Mouse (Mus musculus) CH12.LX (cell line): ENCODE measurements at regions not wholly inside any gene's neighbourhood (a gene's known extent, or its start where the extent isn't known, plus 50 kb on each side); places are given as distances from the start of the nearest gene placed in this dataset.
A peak's percentile ranks its signal among the peaks of the same experiment; 100 is the strongest.

Source experiments
- DNase-seq: peaks from one replicate; pipeline ENCODE4 v3.0.0-alpha.2; 2013; ENCODE audit errors: extremely low read depth
- H3K27ac ChIP-seq: 2 replicates; pipeline ENCODE4 v1.5.1; 2012; ENCODE audit warnings: low read depth, mild to moderate bottlenecking, control low read depth, moderate library complexity; ENCODE audit not compliant: insufficient read depth
- H3K27me3 ChIP-seq: replicated peaks from 2 replicates; pipeline ENCODE3; 2012; ENCODE audit warnings: inconsistent platforms
- H3K36me3 ChIP-seq, 2 experiments: replicated peaks in 1 of 2; 2 replicates each; pipeline versions ENCODE3 to v1.6.1; 2012; ENCODE audit warnings: inconsistent platforms in 1 of 2, low read length in 1 of 2, mild to moderate bottlenecking in 1 of 2, mixed read lengths in 1 of 2, moderate library complexity in 1 of 2; ENCODE audit not compliant: control insufficient read depth in 1 of 2, insufficient read depth in 1 of 2
- H3K4me1 ChIP-seq, 2 experiments: 2 replicates each; pipeline ENCODE4 v1.6.1; 2012; ENCODE audit warnings: inconsistent platforms in 1 of 2, moderate library complexity in 1 of 2; ENCODE audit not compliant: insufficient read depth in 2 of 2, control insufficient read depth in 1 of 2
- H3K4me2 ChIP-seq: 2 replicates; pipeline ENCODE4 v1.6.1; 2012; ENCODE audit warnings: low read depth, mild to moderate bottlenecking, control low read depth; ENCODE audit not compliant: poor library complexity, insufficient read depth, severe bottlenecking
- H3K4me3 ChIP-seq, 3 experiments: fragments of 150-350 bp in 1 of 3; sonication (generic) in 1 of 3; replicated peaks in 1 of 3; 2 replicates each; pipeline versions ENCODE3 to v1.5.1; 2011 to 2012; ENCODE audit warnings: low read depth in 2 of 3, low read length in 2 of 3, mild to moderate bottlenecking in 2 of 3, moderate library complexity in 2 of 3, control low read depth in 1 of 3, improper control_type of control experiment in 1 of 3, inconsistent platforms in 1 of 3, mixed read lengths in 1 of 3; ENCODE audit not compliant: poor library complexity in 1 of 3
- H3K79me2 ChIP-seq: replicated peaks from 2 replicates; pipeline ENCODE4 v1.6.1; 2012; ENCODE audit warnings: mild to moderate bottlenecking, moderate library complexity; ENCODE audit not compliant: control insufficient read depth, poor library complexity, insufficient read depth, severe bottlenecking; ENCODE audit errors: extremely low read depth
- H3K9ac ChIP-seq: 2 replicates; pipeline ENCODE4 v1.6.1; 2012; ENCODE audit warnings: low read depth, mild to moderate bottlenecking, control low read depth, moderate library complexity; ENCODE audit not compliant: insufficient read depth
- H3K9me3 ChIP-seq: replicated peaks from 2 replicates; pipeline ENCODE3; 2012; ENCODE audit warnings: low read length, inconsistent platforms, mixed read lengths
- CHD1 ChIP-seq: IDR thresholded peaks from 2 replicates; pipeline ENCODE4 v1.6.1; 2012; ENCODE audit warnings: low read depth, low read length, improper control_type of control experiment, inconsistent platforms
- CTCF ChIP-seq, 2 experiments: IDR thresholded peaks in 1 of 2; conservative IDR thresholded peaks in 1 of 2; 2 replicates each; pipeline ENCODE4 v1.5.1; 2011 to 2012; ENCODE audit warnings: low read depth in 2 of 2, low read length in 2 of 2, improper control_type of control experiment in 1 of 2, inconsistent platforms in 1 of 2, mild to moderate bottlenecking in 1 of 2, moderate library complexity in 1 of 2
- E2F4 ChIP-seq: IDR thresholded peaks from 2 replicates; pipeline ENCODE4 v1.6.1; 2011; ENCODE audit warnings: low read depth, low read length, improper control_type of control experiment; ENCODE audit not compliant: insufficient replicate concordance
- EP300 ChIP-seq: IDR thresholded peaks from 2 replicates; pipeline ENCODE4 v1.6.1; 2011; ENCODE audit warnings: low read length, improper control_type of control experiment
- GABPA ChIP-seq: IDR thresholded peaks from 2 replicates; pipeline ENCODE4 v1.6.1; 2012; ENCODE audit warnings: low read depth, low read length, improper control_type of control experiment, inconsistent platforms; ENCODE audit not compliant: insufficient replicate concordance
- HCFC1 ChIP-seq: IDR thresholded peaks from 2 replicates; pipeline ENCODE4 v1.6.1; 2012; ENCODE audit warnings: low read depth, mild to moderate bottlenecking, inconsistent platforms, low read length, improper control_type of control experiment
- JUN ChIP-seq: IDR thresholded peaks from 2 replicates; pipeline ENCODE4 v1.6.1; 2011; ENCODE audit warnings: low read depth, mild to moderate bottlenecking, low read length, improper control_type of control experiment, moderate library complexity; ENCODE audit not compliant: insufficient read depth
- MYC ChIP-seq: IDR thresholded peaks from 2 replicates; pipeline ENCODE4 v1.6.1; 2011; ENCODE audit warnings: low read depth, mild to moderate bottlenecking, improper control_type of control experiment, low read length
- PAX5 ChIP-seq: IDR thresholded peaks from 2 replicates; pipeline ENCODE4 v1.6.1; 2012; ENCODE audit warnings: low read length, inconsistent platforms, mixed read lengths
- POLR2AphosphoS2 ChIP-seq: IDR thresholded peaks from 2 replicates; pipeline ENCODE4 v1.6.1; 2011; ENCODE audit warnings: low read depth, low read length, improper control_type of control experiment
- SIN3A ChIP-seq: IDR thresholded peaks from 2 replicates; pipeline ENCODE4 v1.6.1; 2012; ENCODE audit warnings: low read length, improper control_type of control experiment, inconsistent platforms
- SMC3 ChIP-seq: IDR thresholded peaks from 2 replicates; pipeline ENCODE4 v1.6.1; 2011; ENCODE audit warnings: low read depth, low read length, improper control_type of control experiment
- TCF12 ChIP-seq: IDR thresholded peaks from 2 replicates; pipeline ENCODE4 v1.6.1; 2014; ENCODE audit warnings: low read depth, mild to moderate bottlenecking, inconsistent platforms, low read length, improper control_type of control experiment
- UBTF ChIP-seq: IDR thresholded peaks from 2 replicates; pipeline ENCODE4 v1.6.1; 2012; ENCODE audit warnings: low read depth, mild to moderate bottlenecking, inconsistent platforms, low read length, improper control_type of control experiment, moderate library complexity
- ZC3H11A ChIP-seq: IDR thresholded peaks from 2 replicates; pipeline ENCODE4 v1.6.1; 2012; ENCODE audit warnings: low read depth, mild to moderate bottlenecking, inconsistent platforms, low read length, improper control_type of control experiment
- ZKSCAN1 ChIP-seq: IDR thresholded peaks from 2 replicates; pipeline ENCODE4 v1.6.1; 2012; ENCODE audit warnings: low read depth, inconsistent platforms, low read length, improper control_type of control experiment, borderline replicate concordance
- ZNF384 ChIP-seq: IDR thresholded peaks from 2 replicates; pipeline ENCODE4 v1.6.1; 2012; ENCODE audit warnings: low read depth, low read length, improper control_type of control experiment, inconsistent platforms
- dilution Hi-C: fragments of 300-500 bp; cut with MboI; formaldehyde crosslinking; loops from 2 replicates; pipeline ENCODE4 v1.14.3; 2020; ENCODE audit warnings: low sequenced_read_pairs; ENCODE audit not compliant: extremely low pct_unique_long_range_greater_than_20kb, extremely low pct_ligation_motif_present
- in situ Hi-C: fragments of 300-500 bp; cut with MboI; formaldehyde crosslinking; loops from 3 replicates; pipeline ENCODE4 v1.14.3; 2019; ENCODE audit warnings: low sequenced_read_pairs, low pct_ligation_motif_present, low pct_unique_long_range_greater_than_20kb, mixed read lengths

DNA sequence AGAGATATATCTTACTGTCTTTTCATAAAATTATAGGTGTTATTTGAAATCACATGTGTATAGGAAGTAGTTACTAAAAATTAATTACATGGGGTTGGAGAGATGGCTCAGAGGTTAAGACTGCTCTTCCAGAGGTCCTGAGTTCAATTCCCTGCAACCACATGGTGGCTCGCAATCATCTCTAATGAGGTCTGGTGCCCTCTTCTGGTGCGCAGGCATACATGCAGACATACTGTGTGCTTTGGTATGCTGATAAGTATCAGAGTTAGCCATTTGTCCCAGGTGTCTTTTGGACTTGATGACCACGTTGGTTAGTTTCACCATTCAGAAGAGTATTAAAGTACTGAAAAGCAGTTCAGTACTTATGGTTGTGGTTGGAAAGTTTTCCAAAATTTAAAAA is 82.8 kb upstream of the Syt6 start:
- no peak for DNase-seq
- Histone ChIP-seq H3K9ac (no peak overlapping the region), H3K36me3 (no peaks in the 10 kb centered on the region), H3K9me3 (no peaks in the 10 kb centered on the region), H3K4me2 (no peak overlapping the region), H3K27me3 (no peaks in the 10 kb centered on the region), H3K27ac (no peak overlapping the region), H3K4me1 (peaks cover 2 to 8% of the 10 kb centered on the region in 2 experiments; a peak in 1 of 4 replicates), H3K4me3 (no peak overlapping the region), H3K79me2 (no peaks in the 10 kb centered on the region)
- dilution Hi-C loops (no loop called here), in situ Hi-C loops (no loop called here)
- TF ChIP-seq ZC3H11A (no peak), JUN (no peak), SMC3 (no peak), GABPA (no peak), TCF12 (no peak), ZNF384 (no peak), ZKSCAN1 (peak; percentile 83), CTCF (conservative IDR thresholded peaks at IDR 0.05 in 1 of 2, IDR thresholded peaks at IDR 0.05 in 1 of 2; ENCODE audit: low read depth in 2 of 2, low read length in 2 of 2) (peak in 1 of 2 experiments; percentile 44; a peak in 2 of 4 replicates)

DNA sequence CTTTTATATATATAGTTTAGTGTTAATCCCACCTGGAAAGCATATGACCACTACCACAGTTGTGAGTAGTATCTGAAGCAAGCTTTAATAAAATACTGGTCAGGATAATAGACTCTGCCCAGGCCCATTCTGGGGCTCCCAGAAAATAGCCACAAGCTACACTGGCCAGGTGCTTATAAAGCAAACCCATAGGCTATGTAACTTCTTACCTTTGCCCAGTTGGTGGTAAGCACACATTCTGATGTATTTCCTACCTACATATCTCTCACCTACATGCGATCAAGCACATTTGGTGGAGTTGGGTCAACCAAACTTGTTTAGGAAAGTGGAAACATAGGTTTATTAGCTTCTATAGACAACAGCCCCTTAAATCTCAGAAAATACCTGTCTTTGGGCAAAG is 81.4 kb upstream of the Syt6 start:
- dilution Hi-C loops = no loop called here
- peaks cover 2 to 8% of the 10 kb centered on the region in 2 experiments; a peak in 1 of 4 replicates for H3K4me1 ChIP-seq
- H3K4me2 ChIP-seq = no peak overlapping the region
- H3K4me3 ChIP-seq = no peak overlapping the region
- H3K79me2 ChIP-seq = no peaks in the 10 kb centered on the region
- no peaks in the 10 kb centered on the region for H3K9me3 ChIP-seq
- DNase-seq = no peak
- no peak overlapping the region for H3K9ac ChIP-seq
- no peaks in the 10 kb centered on the region for H3K27me3 ChIP-seq
- H3K27ac ChIP-seq = no peak overlapping the region
- TF ChIP-seq EP300 = no peak
- TF ChIP-seq ZKSCAN1 = no peak
- no peak for TF ChIP-seq HCFC1
- no peak for TF ChIP-seq MYC
- TF ChIP-seq CHD1 = no peak
- no peak for TF ChIP-seq E2F4
- TF ChIP-seq SIN3A = no peak
- no peak for TF ChIP-seq POLR2AphosphoS2
- TF ChIP-seq JUN = no peak
- TF ChIP-seq GABPA = no peak
- TF ChIP-seq PAX5 = no peak
- no peak for TF ChIP-seq UBTF
- TF ChIP-seq SMC3 = no peak
- TF ChIP-seq, all 38 proteins: peak for 0
- in situ Hi-C loops = no loop called here
- H3K36me3 ChIP-seq = no peaks in the 10 kb centered on the region
